Mouse (Mus musculus): ENCODE data around the gene Zbtb3. TPM values are rescaled to one million over a fixed set of nuclear protein-coding genes. Genes with fewer than 3 reads are reported as not detected.

The Zbtb3 gene
- polyA plus RNA-seq, 1 experiment from 2014 or later, result 9.6 TPM

DNA sequence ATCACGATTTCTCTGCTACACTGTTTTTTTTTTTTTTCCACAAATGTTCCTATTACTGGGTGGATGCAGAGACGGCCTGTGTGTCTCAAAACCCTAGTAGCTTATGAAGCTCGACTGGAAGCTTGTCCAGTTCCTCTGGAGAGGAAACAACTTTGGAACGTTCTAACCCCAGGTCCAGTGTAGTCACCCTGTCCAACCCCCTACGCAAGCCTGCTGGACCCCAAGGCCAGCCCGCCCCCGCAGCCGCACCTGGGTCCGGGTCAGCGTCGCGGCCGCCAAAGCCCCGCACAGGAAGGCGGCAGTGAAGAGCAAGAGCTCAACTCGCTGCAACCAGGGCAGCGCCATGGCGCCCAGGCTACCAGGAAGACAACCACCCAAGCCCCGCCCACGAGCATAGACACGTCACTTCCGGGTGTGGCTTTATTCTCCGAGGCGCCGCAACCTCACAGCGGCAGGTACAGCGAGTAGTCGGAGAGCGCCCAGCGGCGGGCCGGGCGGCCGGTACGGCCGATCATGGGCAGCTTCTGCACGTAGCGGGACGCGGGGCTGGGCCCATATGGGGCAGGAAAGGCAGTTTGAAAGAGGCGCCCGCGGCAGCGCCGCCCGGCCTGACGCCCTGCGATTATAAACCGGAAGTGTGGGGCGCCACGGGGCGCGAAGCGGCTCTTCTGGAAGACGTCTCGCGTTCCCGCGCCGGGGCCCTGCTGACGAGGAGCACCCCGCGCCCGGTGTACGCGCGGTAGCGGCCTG, 28.1 kb upstream of the Zbtb3 start, which contains the start of gene Tmem179b:
Tmem179b (minus strand) TSS at position 382 of the 750 bp plus-strand sequence.
- Histone ChIP-seq H3K9me3 (no peaks in the 10 kb centered on the region), H3K9ac (replicated peaks) (peak within 1 kb of the TSS; percentile 91), H3K4me2 (replicated peaks) (peak within 1 kb of the TSS; percentile 80), H3K27ac (replicated peaks) (peak within 1 kb of the TSS; percentile 99), H3K4me3 (peak within 1 kb of the TSS; percentile 77), H3K27me3 (no peaks in the 10 kb centered on the region), H3K36me3 (peaks cover 33% of the 10 kb centered on the region), H3K4me1 (peaks cover 45% of the 10 kb centered on the region)
- under 1% methylated on average over 68 of the region's 68 CpGs for WGBS
- ATAC-seq (replicated peaks), result peak; percentile 95

- ATAC-seq (replicated peaks), result no peak; the same call in 1 of the 2 replicates
- Histone ChIP-seq H3K27ac (replicated peaks) (peak overlapping the region; percentile 99), H3K9ac (replicated peaks) (peak overlapping the region; percentile 91), H3K4me1 (peaks cover 45% of the 10 kb centered on the region), H3K4me2 (replicated peaks) (peak overlapping the region; percentile 80), H3K27me3 (no peaks in the 10 kb centered on the region), H3K9me3 (no peaks in the 10 kb centered on the region), H3K4me3 (peak overlapping the region; percentile 77), H3K36me3 (peaks cover 27% of the 10 kb centered on the region)
- 5% methylated on average over 20 of the region's 20 CpGs for WGBS
Measured at GRCm38 (mm10) chr19:8774951-8775421, 27.4 kb upstream of the Zbtb3 start.

- peak within 1 kb of the TSS; percentile 83 for H3K4me3 ChIP-seq
- peak within 1 kb of the TSS; percentile 67 for H3K9ac ChIP-seq (replicated peaks)
- peak within 1 kb of the TSS; percentile 87 for H3K27ac ChIP-seq (replicated peaks)
- WGBS, result under 1% methylated on average over 32 of the region's 32 CpGs
- no peaks in the 10 kb centered on the region for H3K27me3 ChIP-seq
- peak within 1 kb of the TSS; percentile 71 for H3K4me2 ChIP-seq (replicated peaks)
- H3K36me3 ChIP-seq, result peaks cover 23% of the 10 kb centered on the region
- H3K9me3 ChIP-seq, result no peaks in the 10 kb centered on the region
- peaks cover 13% of the 10 kb centered on the region for H3K4me1 ChIP-seq
- peak; percentile 99 for ATAC-seq (replicated peaks)
Measured at GRCm38 (mm10) chr19:8786008-8786781, 16.2 kb upstream of the Zbtb3 start, which contains the start of gene Taf6l. TSS of gene Taf6l (minus strand) at chr19:8786417.

GRCm38 (mm10) chr19:8788521-8788920, 13.8 kb upstream of the Zbtb3 start:
- ATAC-seq (replicated peaks), result no peak
- no peak overlapping the region for H3K4me3 ChIP-seq
- no peaks in the 10 kb centered on the region for H3K9me3 ChIP-seq
- H3K27me3 ChIP-seq, result no peaks in the 10 kb centered on the region
- peak overlapping the region; percentile 40; the same call in 1 of the 2 replicates for H3K27ac ChIP-seq (replicated peaks)
- 0 out of 2 replicates have a peak overlapping the region, but pooled peaks have one; percentile 7 for H3K9ac ChIP-seq (replicated peaks)
- H3K4me1 ChIP-seq, result peaks cover 13% of the 10 kb centered on the region
- H3K4me2 ChIP-seq (replicated peaks), result no peak overlapping the region
- WGBS, result 17% methylated on average over 3 of the region's 3 CpGs
- H3K36me3 ChIP-seq, result peaks cover 14% of the 10 kb centered on the region

DNA sequence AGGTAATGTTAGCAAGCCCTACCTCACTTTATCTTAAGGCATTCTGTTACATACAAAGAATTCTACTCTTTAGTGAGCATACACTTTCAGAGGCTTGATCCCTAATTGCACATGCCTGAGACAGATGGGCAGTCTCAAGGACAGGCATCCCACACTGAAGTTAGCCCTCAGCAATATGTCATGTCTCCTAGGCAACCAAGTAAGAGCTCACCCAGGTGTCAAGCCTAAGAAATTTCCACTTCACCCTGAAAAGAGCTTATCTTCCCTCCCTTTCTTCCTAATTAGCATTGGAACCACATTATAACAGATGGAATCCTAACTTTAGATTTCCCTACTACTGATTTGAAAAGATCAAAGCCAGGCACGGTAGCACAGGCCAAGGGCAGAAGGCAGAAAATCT, 13.2 kb upstream of the Zbtb3 start:
- Histone ChIP-seq H3K4me3 (no peak overlapping the region), H3K9ac (replicated peaks) (no peak overlapping the region), H3K27me3 (no peaks in the 10 kb centered on the region), H3K27ac (replicated peaks) (peak overlapping the region; percentile 40), H3K4me2 (replicated peaks) (no peak overlapping the region), H3K36me3 (peaks cover 19% of the 10 kb centered on the region), H3K9me3 (no peaks in the 10 kb centered on the region), H3K4me1 (peaks cover 13% of the 10 kb centered on the region)
- ATAC-seq (replicated peaks), result no peak
- WGBS, result 58% methylated on average over 1 of the region's 1 CpGs

GRCm38 (mm10) chr19:8790171-8790570, 12.2 kb upstream of the Zbtb3 start:
- Histone ChIP-seq H3K36me3 (peaks cover 27% of the 10 kb centered on the region), H3K27me3 (no peaks in the 10 kb centered on the region), H3K9me3 (no peaks in the 10 kb centered on the region), H3K4me2 (replicated peaks) (no peak overlapping the region), H3K4me1 (peaks cover 12% of the 10 kb centered on the region), H3K9ac (replicated peaks) (no peak overlapping the region), H3K27ac (replicated peaks) (no peak overlapping the region), H3K4me3 (no peak overlapping the region)
- ATAC-seq (replicated peaks), result no peak
- 85% methylated on average over 7 of the region's 7 CpGs for WGBS

GRCm38 (mm10) chr19:8798264-8798946, 4.0 kb upstream of the Zbtb3 start, which contains the start of gene Polr2g:
TSS of gene Polr2g (minus strand) at chr19:8798577.
- WGBS, result 2% methylated on average over 25 of the region's 25 CpGs
- Histone ChIP-seq H3K4me3 (peak within 1 kb of the TSS; percentile 78), H3K4me2 (replicated peaks) (peak within 1 kb of the TSS; percentile 89), H3K9me3 (no peaks in the 10 kb centered on the region), H3K9ac (replicated peaks) (peak within 1 kb of the TSS; percentile 74), H3K27ac (replicated peaks) (peak within 1 kb of the TSS; percentile 70), H3K4me1 (peaks cover 32% of the 10 kb centered on the region), H3K36me3 (peaks cover 21% of the 10 kb centered on the region), H3K27me3 (no peaks in the 10 kb centered on the region)
- peak; percentile 75 for ATAC-seq (replicated peaks)

GRCm38 (mm10) chr19:8798947-8799315, 3.4 kb upstream of the Zbtb3 start:
- no peaks in the 10 kb centered on the region for H3K9me3 ChIP-seq
- H3K4me2 ChIP-seq (replicated peaks), result peak overlapping the region; percentile 89; the same call in 1 of the 2 replicates
- H3K27ac ChIP-seq (replicated peaks), result no peak overlapping the region
- H3K9ac ChIP-seq (replicated peaks), result no peak overlapping the region
- H3K36me3 ChIP-seq, result peaks cover 16% of the 10 kb centered on the region
- no peak for ATAC-seq (replicated peaks)
- H3K4me1 ChIP-seq, result peaks cover 36% of the 10 kb centered on the region
- no peaks in the 10 kb centered on the region for H3K27me3 ChIP-seq
- H3K4me3 ChIP-seq, result no peak overlapping the region; the same call in 1 of the 2 replicates

- Histone ChIP-seq H3K4me1 (peaks cover 22% of the 10 kb centered on the region), H3K9ac (replicated peaks) (peak overlapping the region; percentile 0; the same call in 1 of the 2 replicates), H3K27me3 (no peaks in the 10 kb centered on the region), H3K9me3 (no peaks in the 10 kb centered on the region), H3K4me3 (peak overlapping the region; percentile 69), H3K27ac (replicated peaks) (no peak overlapping the region), H3K36me3 (peaks cover 33% of the 10 kb centered on the region), H3K4me2 (replicated peaks) (peak overlapping the region; percentile 61)
- no peak for ATAC-seq (replicated peaks)
- WGBS, result 89% methylated on average over 9 of the region's 9 CpGs
Measured at GRCm38 (mm10) chr19:8803204-8803780, 937 bp downstream of the Zbtb3 start.

DNA sequence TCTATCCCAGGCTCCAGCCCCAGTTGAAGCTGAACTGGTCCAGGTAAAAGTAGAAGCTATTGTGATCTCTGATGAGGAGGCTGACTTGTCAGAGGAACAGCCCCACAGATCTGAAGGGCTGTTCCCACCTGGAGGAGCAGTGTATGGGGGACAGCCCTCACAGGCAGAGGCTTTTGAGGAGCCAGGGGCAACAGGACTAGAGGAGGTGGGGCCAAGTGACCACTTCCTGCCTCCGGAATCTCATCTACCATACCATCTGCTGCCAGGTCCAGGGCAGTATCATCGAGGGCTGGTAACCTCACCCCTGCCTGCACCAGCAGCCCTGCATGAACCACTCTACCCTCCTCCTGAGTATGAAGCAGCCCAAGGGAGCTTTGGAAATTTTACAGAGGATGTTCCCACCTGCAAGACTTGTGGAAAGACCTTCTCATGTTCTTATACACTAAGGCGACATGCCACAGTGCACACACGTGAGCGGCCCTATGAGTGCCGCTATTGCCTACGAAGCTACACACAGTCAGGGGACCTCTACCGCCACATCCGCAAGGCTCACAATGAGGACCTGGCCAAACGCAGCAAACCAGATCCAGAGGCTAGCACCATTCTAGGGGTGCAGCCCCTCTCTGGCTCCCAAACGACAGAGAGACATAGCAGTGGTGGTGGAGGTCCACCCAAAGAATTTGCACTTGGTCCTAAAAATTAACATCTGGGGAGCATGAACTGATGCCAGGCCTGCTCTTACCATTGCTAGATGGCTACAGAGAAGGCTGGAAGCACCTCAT, 1.7 kb downstream of the Zbtb3 start:
- Histone ChIP-seq H3K36me3 (peaks cover 36% of the 10 kb centered on the region), H3K4me1 (peaks cover 19% of the 10 kb centered on the region), H3K9me3 (no peaks in the 10 kb centered on the region), H3K27ac (replicated peaks) (no peak overlapping the region), H3K9ac (replicated peaks) (no peak overlapping the region), H3K4me3 (no peak overlapping the region), H3K27me3 (no peaks in the 10 kb centered on the region), H3K4me2 (replicated peaks) (no peak overlapping the region)
- no peak for ATAC-seq (replicated peaks)
- WGBS, result 91% methylated on average over 11 of the region's 11 CpGs

DNA sequence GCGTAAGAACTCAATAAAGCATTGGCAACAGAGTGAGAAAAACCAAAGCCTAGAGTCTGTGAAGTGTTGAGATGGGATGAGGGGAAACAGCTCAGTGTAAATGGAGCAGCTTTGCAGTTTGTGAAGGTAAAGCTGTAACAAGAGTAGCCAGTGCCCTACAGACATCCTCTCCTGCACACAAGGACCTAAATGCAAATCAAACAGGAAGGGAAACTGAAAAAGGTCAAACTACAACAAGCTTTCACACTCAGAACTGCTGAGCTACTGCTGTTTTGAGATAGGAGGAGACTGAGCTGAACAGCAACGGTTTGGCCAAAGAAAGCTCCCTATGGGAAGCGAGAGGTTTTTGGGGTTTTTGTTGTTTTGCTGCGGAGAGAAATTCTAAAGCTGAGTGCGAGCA, 4.5 kb downstream of the Zbtb3 start:
- 93% methylated on average over 5 of the region's 5 CpGs for WGBS
- Histone ChIP-seq H3K9me3 (no peaks in the 10 kb centered on the region), H3K9ac (replicated peaks) (no peak overlapping the region), H3K4me3 (no peak overlapping the region), H3K27ac (replicated peaks) (no peak overlapping the region), H3K4me1 (peaks cover 16% of the 10 kb centered on the region), H3K27me3 (no peaks in the 10 kb centered on the region), H3K4me2 (replicated peaks) (no peak overlapping the region), H3K36me3 (peaks cover 57% of the 10 kb centered on the region)
- no peak for ATAC-seq (replicated peaks)
